Mouse (Mus musculus) ES-E14 (cell line): ENCODE data around the gene Astn1. TPM values are rescaled to one million over a fixed set of nuclear protein-coding genes. Genes with fewer than 3 reads are reported as not detected.
A peak's percentile ranks its signal among the peaks of the same experiment; 100 is the strongest.

Source experiments
- DNase-seq: peaks from one replicate; pipeline ENCODE4 v3.0.0-alpha.2; 2013; ENCODE audit warnings: low read depth, low spot score
- H3K27ac ChIP-seq: 2 replicates; pipeline ENCODE4 v1.5.1; 2012; ENCODE audit warnings: low read depth, mild to moderate bottlenecking, low read length, moderate library complexity, mixed read lengths; ENCODE audit not compliant: poor library complexity, insufficient read depth, severe bottlenecking
- H3K36me3 ChIP-seq: 2 replicates; pipeline ENCODE4 v1.6.1; 2012; ENCODE audit warnings: mild to moderate bottlenecking, low read length, moderate library complexity, mixed read lengths; ENCODE audit not compliant: control insufficient read depth, poor library complexity, insufficient read depth, severe bottlenecking
- H3K4me1 ChIP-seq, 2 experiments: fragments of 150-350 bp in 1 of 2; sonication (generic) in 1 of 2; 2 replicates each; pipeline ENCODE4 v1.6.1; 2012; ENCODE audit warnings: low read length in 2 of 2, mild to moderate bottlenecking in 1 of 2, mixed read lengths in 1 of 2; ENCODE audit not compliant: control insufficient read depth in 2 of 2, insufficient read depth in 2 of 2, poor library complexity in 1 of 2
- H3K4me3 ChIP-seq, 2 experiments: fragments of 150-350 bp in 1 of 2; sonication (generic) in 1 of 2; 2 replicates each; pipeline ENCODE4 v1.5.1; 2012; ENCODE audit warnings: low read length in 2 of 2, low read depth in 1 of 2, mild to moderate bottlenecking in 1 of 2, mixed read lengths in 1 of 2; ENCODE audit not compliant: insufficient read depth in 1 of 2, poor library complexity in 1 of 2, severe bottlenecking in 1 of 2
- H3K9ac ChIP-seq: 2 replicates; pipeline ENCODE4 v1.6.1; 2012; ENCODE audit warnings: low read depth, mild to moderate bottlenecking, low read length, mixed read lengths; ENCODE audit not compliant: poor library complexity, insufficient read depth, severe bottlenecking
- H3K9me3 ChIP-seq: fragments of 150-350 bp; sonication (generic); 2 replicates; pipeline ENCODE4 v1.6.1; 2012; ENCODE audit warnings: low read depth, mild to moderate bottlenecking, low read length; ENCODE audit not compliant: control insufficient read depth, insufficient read depth
- CHD2 ChIP-seq: IDR thresholded peaks from 2 replicates; pipeline ENCODE4 v1.6.1; 2014; ENCODE audit warnings: mild to moderate bottlenecking, low read depth, low read length, inconsistent platforms
- HCFC1 ChIP-seq: IDR thresholded peaks from 2 replicates; pipeline ENCODE4 v1.6.1; 2012; ENCODE audit warnings: low read length, inconsistent platforms, borderline replicate concordance; ENCODE audit not compliant: insufficient read depth
- MAFK ChIP-seq: IDR thresholded peaks from 2 replicates; pipeline ENCODE4 v1.6.1; 2014; ENCODE audit warnings: mild to moderate bottlenecking, low read depth, low read length, inconsistent platforms; ENCODE audit not compliant: insufficient read depth
- ZC3H11A ChIP-seq: IDR thresholded peaks from 2 replicates; pipeline ENCODE4 v1.6.1; 2012; ENCODE audit warnings: low read depth, mild to moderate bottlenecking, inconsistent platforms, low read length, borderline replicate concordance
- ZNF384 ChIP-seq: IDR thresholded peaks from 2 replicates; pipeline ENCODE4 v1.6.1; 2012; ENCODE audit warnings: low read depth, low read length, inconsistent platforms
- in situ Hi-C, 2 experiments: fragments of 600-800 bp; cut with MboI; formaldehyde crosslinking; loops; one replicate each; pipeline ENCODE4 v1.15.1; 2025; ENCODE audit warnings: low sequenced_read_pairs in 2 of 2, inconsistent platforms in 1 of 2; ENCODE audit not compliant: unreplicated experiment in 2 of 2
- total RNA-seq: library from RNA; depleted of rRNA; stranded (reverse); fragments of 300-350 nt; gene quantifications from 2 replicates; pipeline ENCODE4 v1.2.3, GENCODE M21; 2012

The Astn1 gene
- total RNA-seq, 1 experiment: 0.85 TPM

DNA sequence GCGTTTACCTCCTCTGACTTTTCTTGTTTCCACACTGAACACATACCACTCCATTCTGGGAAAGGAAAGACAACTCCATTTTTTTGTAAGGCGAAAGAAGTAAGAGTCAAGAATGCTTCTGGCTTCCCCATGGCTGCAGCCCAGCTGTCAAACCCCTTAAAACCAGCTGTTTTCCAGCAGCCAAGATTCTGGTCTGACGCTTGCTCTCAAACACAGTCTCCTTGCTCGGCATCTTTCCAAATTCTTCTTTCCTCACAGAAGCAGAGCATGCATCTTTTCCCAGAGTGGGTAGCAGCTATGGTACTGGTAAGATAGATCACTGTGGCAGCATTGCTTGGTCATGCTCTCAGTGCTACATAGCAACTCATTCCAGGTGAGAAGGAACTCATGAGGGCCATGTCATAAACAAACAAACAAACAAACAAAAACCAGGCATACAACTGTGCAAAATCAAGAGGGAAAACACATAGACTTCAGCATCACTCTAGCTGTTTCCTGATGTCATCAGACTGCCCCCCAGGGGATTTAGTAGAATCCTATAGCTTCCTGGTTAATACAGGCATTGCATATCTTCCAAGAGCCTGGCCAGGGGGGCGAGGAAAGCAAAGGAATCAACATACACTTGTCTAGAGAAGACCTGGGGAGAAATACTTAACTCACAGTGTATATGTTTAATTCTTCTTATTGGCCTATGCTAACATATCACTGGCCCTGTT lies 8.3 kb upstream of the Astn1 start:
- DNase-seq: no peak
- Histone ChIP-seq H3K4me3 (no peak overlapping the region), H3K27ac (no peak overlapping the region), H3K4me1 (no peaks in the 10 kb centered on the region; a peak in 1 of 4 replicates), H3K9me3 (no peaks in the 10 kb centered on the region), H3K36me3 (no peaks in the 10 kb centered on the region), H3K9ac (no peak overlapping the region)
- TF ChIP-seq HCFC1 (no peak), ZC3H11A (no peak), CHD2 (no peak), ZNF384 (no peak)
- in situ Hi-C loops: no loop called here

GRCm38 (mm10) chr1:158355177-158356050 lies 6.7 kb upstream of the Astn1 start:
- DNase-seq: no peak
- no peaks in the 10 kb centered on the region for H3K36me3 ChIP-seq
- in situ Hi-C loops: no loop called here
- H3K4me1 ChIP-seq: no peaks in the 10 kb centered on the region; a peak in 1 of 4 replicates
- H3K9me3 ChIP-seq: no peaks in the 10 kb centered on the region
- peak overlapping the region; percentile 25; the same call in 1 of the 2 replicates for H3K9ac ChIP-seq
- H3K4me3 ChIP-seq: peak overlapping the region; percentile 63 to 70
- H3K27ac ChIP-seq: no peak overlapping the region
- no peak for TF ChIP-seq CHD2
- no peak for TF ChIP-seq HCFC1
- no peak for TF ChIP-seq ZC3H11A
- no peak for TF ChIP-seq MAFK
- TF ChIP-seq ZNF384: no peak

GRCm38 (mm10) chr1:158356051-158356461 lies 6.0 kb upstream of the Astn1 start, which contains the start of gene Brinp2:
Brinp2 (minus strand) TSS chr1:158356326.
- H3K9me3 ChIP-seq: no peaks in the 10 kb centered on the region
- H3K27ac ChIP-seq: no peak within 1 kb of the TSS
- peak within 1 kb of the TSS; percentile 25; the same call in 1 of the 2 replicates for H3K9ac ChIP-seq
- H3K4me1 ChIP-seq: no peaks in the 10 kb centered on the region; a peak in 1 of 4 replicates
- TF ChIP-seq MAFK (no peak), CHD2 (peak; percentile 40; the same call in 1 of the 2 replicates), ZNF384 (no peak), ZC3H11A (no peak)
- peak within 1 kb of the TSS; percentile 63 to 70 for H3K4me3 ChIP-seq
- peak; percentile 70 for DNase-seq
- in situ Hi-C loops: no loop called here
- no peaks in the 10 kb centered on the region for H3K36me3 ChIP-seq

DNA sequence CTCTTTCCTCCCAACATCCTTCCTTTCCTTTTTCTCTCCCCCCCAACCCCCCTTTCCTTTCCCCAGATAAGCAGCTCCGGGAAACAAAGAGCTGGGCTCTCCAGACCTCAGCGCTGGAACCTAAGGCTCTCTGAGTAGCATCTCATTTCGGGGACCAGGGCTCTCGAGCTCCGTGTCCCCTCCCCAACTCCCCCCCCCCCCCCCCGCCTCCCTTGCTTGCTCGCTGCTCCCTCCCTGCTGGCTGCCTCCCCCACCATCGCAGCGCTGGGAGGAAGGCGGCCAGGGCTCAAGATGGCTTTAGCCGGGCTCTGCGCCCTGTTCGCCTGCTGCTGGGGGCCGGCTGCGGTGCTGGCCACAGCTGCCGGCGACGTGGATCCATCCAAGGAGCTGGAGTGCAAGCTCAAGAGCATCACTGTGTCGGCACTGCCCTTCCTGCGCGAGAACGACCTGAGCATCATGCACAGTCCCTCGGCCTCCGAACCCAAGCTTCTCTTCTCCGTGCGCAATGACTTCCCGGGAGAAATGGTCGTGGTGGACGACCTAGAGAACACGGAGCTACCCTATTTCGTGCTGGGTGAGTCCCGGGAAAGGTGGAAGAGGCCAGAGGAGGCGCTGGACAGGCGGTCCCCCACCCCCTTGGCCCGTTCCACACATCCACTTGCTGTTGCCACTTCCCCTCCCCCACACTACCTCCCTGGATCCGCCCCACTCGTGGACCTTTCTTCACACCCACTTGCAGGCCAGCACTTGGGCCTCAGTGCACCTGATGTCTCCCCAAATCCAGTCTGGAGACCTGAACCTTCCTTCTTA lies 424 bp downstream of the Astn1 start:
- H3K4me1 ChIP-seq: peaks cover 0 to 5% of the 10 kb centered on the region in 2 experiments; a peak in 1 of 4 replicates
- no peak overlapping the region for H3K9ac ChIP-seq
- no peaks in the 10 kb centered on the region for H3K9me3 ChIP-seq
- H3K4me3 ChIP-seq: peak overlapping the region; percentile 47 to 68
- no peaks in the 10 kb centered on the region for H3K36me3 ChIP-seq
- in situ Hi-C loops: no loop called here
- no peak for TF ChIP-seq ZNF384
- TF ChIP-seq CHD2: no peak
- no peak for TF ChIP-seq ZC3H11A
- TF ChIP-seq HCFC1: no peak
- no peak for TF ChIP-seq MAFK
- no peak for DNase-seq
- H3K27ac ChIP-seq: no peak overlapping the region
